Mouse (Mus musculus): ENCODE results near the gene Lrch3.

- TF ChIP-seq POLR2A (IDR thresholded peaks at IDR 0.05; ENCODE audit: borderline replicate concordance, extremely low read depth, insufficient read depth, insufficient read length, poor library complexity, severe bottlenecking) (no peak), CTCF (IDR thresholded peaks at IDR 0.05; ENCODE audit: borderline replicate concordance, extremely low read depth, insufficient read depth, insufficient read length) (no peak)
Measured at GRCm38 (mm10) chr16:33058033-33058432, 144.1 kb downstream of the Lrch3 start.
